Mouse (Mus musculus): ENCODE data around the gene Lancl2. TPM values are rescaled to one million over a fixed set of nuclear protein-coding genes. Genes with fewer than 3 reads are reported as not detected.

The Lancl2 gene
- polyA plus RNA-seq, 1 experiment = 46.7 TPM

DNA sequence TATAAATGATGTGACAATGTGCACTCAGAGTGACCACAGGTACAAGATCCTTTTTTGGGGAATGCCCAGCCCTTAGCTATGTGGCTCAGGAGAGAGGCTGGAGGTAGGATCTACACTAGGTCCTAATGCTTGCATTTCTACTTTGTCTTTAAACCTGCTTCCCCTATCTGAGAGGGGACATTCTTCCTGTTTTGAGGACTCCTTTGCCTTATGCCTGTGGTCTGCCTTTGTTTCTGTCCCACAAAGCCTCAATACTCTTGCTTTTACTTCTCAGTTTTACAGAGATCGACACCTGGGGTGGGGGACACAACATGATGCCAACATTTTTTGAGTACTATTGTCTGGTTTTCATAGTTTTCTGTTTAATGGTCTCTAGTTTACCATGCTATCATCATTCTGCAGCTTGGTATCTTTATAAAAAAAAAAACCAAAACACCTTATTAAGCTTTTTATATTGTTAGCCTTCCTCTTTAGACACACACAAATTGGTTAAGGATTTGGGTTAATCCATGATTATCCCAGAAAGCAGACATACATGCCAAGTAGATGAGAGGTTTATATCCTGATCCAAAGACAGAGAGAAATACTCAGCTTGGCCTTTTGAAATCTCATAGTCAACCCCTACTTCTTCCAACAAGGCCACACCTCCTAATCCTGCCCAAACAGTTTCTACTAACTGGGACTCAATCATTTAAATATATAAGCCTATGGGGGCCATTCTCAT lies 68.3 kb downstream of the Lancl2 start:
- no peaks in the 10 kb centered on the region for H3K4me1 ChIP-seq (ENCODE audit: control insufficient read depth, insufficient read depth, low read length)
- no peak overlapping the region for H3K4me3 ChIP-seq (replicated peaks; ENCODE audit: insufficient read depth, low read depth, low read length)
- no peak for DNase-seq
- no peak for TF ChIP-seq CTCF (IDR thresholded peaks at IDR 0.05; ENCODE audit: borderline replicate concordance, insufficient read depth, low read depth, low read length)
- no peak for TF ChIP-seq POLR2A (IDR thresholded peaks at IDR 0.05; ENCODE audit: borderline replicate concordance, insufficient read depth, low read length)
- no peak overlapping the region for H3K27ac ChIP-seq (ENCODE audit: insufficient read depth, low read length)
- H3K27me3 ChIP-seq (ENCODE audit: control insufficient read depth, insufficient read depth, low read length) = no peaks in the 10 kb centered on the region
- WGBS = 91% methylated on average over 1 of the region's 1 CpGs

DNA sequence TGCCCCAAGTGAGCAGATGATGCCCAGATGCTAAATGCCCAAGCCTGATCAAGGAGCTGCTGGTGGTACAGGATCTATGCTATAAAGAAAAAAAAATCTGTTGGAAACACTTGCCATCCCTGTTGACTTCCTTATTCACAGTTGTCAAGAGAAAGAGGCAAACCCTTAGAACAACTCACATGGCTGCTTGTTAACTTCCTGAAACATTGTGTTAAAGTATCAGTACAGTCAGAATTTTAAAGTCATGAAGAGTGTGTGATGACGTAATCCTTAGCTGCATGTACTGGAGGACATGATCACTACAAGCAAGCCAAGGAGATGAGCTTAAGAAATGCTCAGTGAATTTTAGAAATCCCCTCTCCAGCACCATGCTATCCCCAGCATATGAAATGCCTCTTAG lies 71.5 kb downstream of the Lancl2 start:
- Histone ChIP-seq H3K4me3 (replicated peaks; ENCODE audit: insufficient read depth, low read depth, low read length) (no peak overlapping the region), H3K27ac (ENCODE audit: insufficient read depth, low read length) (no peak overlapping the region), H3K27me3 (ENCODE audit: control insufficient read depth, insufficient read depth, low read length) (no peaks in the 10 kb centered on the region), H3K4me1 (ENCODE audit: control insufficient read depth, insufficient read depth, low read length) (no peaks in the 10 kb centered on the region)
- TF ChIP-seq CTCF (IDR thresholded peaks at IDR 0.05; ENCODE audit: borderline replicate concordance, insufficient read depth, low read depth, low read length) (no peak), POLR2A (IDR thresholded peaks at IDR 0.05; ENCODE audit: borderline replicate concordance, insufficient read depth, low read length) (no peak)
- no peak for DNase-seq
- WGBS = 91% methylated on average over 1 of the region's 1 CpGs

DNA sequence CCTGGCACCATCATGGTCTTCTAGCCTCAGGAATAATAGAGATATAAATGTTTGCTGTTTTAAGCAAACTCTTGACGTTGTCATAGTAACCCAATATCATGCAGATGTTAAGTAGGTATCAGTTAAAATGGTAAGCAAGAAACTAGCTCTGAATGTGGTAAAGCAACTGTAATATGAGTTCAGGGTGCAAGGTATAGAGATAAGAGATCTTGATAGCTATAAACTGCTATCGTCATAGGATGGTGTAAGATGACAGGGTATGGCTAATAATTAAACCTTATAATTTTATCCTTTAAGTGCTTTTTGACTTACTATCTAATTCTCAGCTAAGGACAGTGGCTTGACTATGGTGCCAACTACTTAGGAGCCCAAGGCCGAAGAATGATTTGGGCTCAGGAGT lies 78.0 kb downstream of the Lancl2 start:
- no peak for TF ChIP-seq CTCF (IDR thresholded peaks at IDR 0.05; ENCODE audit: borderline replicate concordance, insufficient read depth, low read depth, low read length)
- TF ChIP-seq POLR2A (IDR thresholded peaks at IDR 0.05; ENCODE audit: borderline replicate concordance, insufficient read depth, low read length) = no peak
- WGBS = 90% methylated on average over 3 of the region's 3 CpGs
- Histone ChIP-seq H3K27ac (ENCODE audit: insufficient read depth, low read length) (no peak overlapping the region), H3K4me1 (ENCODE audit: control insufficient read depth, insufficient read depth, low read length) (no peaks in the 10 kb centered on the region), H3K27me3 (ENCODE audit: control insufficient read depth, insufficient read depth, low read length) (no peaks in the 10 kb centered on the region), H3K4me3 (replicated peaks; ENCODE audit: insufficient read depth, low read depth, low read length) (no peak overlapping the region)
- DNase-seq = no peak

DNA sequence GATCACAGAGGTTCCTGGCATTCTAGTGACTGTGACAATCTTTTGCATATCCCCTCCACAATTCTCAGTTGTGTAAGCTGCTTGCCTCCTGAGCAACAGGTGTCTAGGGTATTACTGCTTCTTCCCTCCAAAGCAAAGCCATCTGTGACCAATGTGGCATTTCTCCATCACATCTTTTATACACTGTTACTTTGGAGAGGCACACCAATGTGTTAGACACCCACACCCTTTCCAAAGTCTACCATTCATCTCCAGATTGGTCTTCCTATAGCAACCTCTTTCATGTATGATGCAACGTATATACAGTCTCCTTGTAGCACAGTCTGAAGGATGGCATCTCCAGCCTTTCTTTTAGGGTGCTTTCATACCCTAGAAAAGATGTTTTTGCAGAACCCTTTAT lies 80.3 kb downstream of the Lancl2 start:
- no peak for TF ChIP-seq POLR2A (IDR thresholded peaks at IDR 0.05; ENCODE audit: borderline replicate concordance, insufficient read depth, low read length)
- TF ChIP-seq CTCF (IDR thresholded peaks at IDR 0.05; ENCODE audit: borderline replicate concordance, insufficient read depth, low read depth, low read length) = no peak
- no peak overlapping the region for H3K4me3 ChIP-seq (replicated peaks; ENCODE audit: insufficient read depth, low read depth, low read length)
- H3K27ac ChIP-seq (ENCODE audit: insufficient read depth, low read length) = no peak overlapping the region
- no peaks in the 10 kb centered on the region for H3K4me1 ChIP-seq (ENCODE audit: control insufficient read depth, insufficient read depth, low read length)
- no peaks in the 10 kb centered on the region for H3K27me3 ChIP-seq (ENCODE audit: control insufficient read depth, insufficient read depth, low read length)
- DNase-seq = no peak
- 92% methylated on average over 1 of the region's 1 CpGs for WGBS

DNA sequence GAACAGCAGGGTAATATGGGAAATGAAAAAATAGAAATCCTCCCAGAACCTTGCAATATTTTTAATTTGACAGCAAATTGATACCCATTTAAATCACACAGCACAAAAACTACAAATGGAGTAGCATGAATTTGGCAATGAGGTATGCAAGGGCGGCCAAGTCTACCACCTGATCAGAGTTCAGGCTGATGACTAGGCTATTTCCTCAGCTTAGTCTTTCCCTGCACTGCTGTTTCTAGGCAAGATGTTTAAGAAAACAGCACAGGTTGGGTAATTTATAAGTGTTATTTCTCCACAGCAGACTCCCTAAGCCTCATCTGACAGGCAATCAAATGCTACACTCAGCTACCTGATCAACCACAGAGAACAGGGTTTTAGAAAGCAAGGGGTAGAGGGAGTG lies 81.9 kb downstream of the Lancl2 start:
- TF ChIP-seq POLR2A (IDR thresholded peaks at IDR 0.05; ENCODE audit: borderline replicate concordance, insufficient read depth, low read length) (no peak), CTCF (IDR thresholded peaks at IDR 0.05; ENCODE audit: borderline replicate concordance, insufficient read depth, low read depth, low read length) (no peak)
- Histone ChIP-seq H3K4me3 (replicated peaks; ENCODE audit: insufficient read depth, low read depth, low read length) (no peak overlapping the region), H3K27ac (ENCODE audit: insufficient read depth, low read length) (no peak overlapping the region), H3K27me3 (ENCODE audit: control insufficient read depth, insufficient read depth, low read length) (no peaks in the 10 kb centered on the region), H3K4me1 (ENCODE audit: control insufficient read depth, insufficient read depth, low read length) (no peaks in the 10 kb centered on the region)
- WGBS = 98% methylated on average over 1 of the region's 1 CpGs
- no peak for DNase-seq

DNA sequence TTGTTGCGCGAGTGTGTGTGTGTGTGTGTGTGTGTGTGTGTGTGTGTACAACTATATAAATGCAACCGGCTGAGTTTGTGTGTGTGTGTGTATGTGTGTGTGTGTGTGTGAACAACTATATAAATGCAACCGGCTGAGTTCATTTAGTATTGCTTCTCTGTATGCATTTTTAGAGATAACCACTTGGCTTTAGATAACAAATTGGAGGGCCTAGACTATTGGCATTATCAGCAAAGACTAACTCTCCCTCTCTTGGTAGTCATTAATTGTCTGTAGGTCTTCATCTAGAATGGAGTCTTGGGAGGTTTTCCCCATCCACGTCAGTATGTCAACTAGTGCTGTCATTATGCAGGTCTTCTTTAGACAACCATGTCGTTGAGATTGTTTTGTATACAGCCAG lies 85.0 kb downstream of the Lancl2 start:
- no peak for DNase-seq
- no peak for TF ChIP-seq CTCF (IDR thresholded peaks at IDR 0.05; ENCODE audit: borderline replicate concordance, insufficient read depth, low read depth, low read length)
- TF ChIP-seq POLR2A (IDR thresholded peaks at IDR 0.05; ENCODE audit: borderline replicate concordance, insufficient read depth, low read length) = no peak
- no peak overlapping the region for H3K4me3 ChIP-seq (replicated peaks; ENCODE audit: insufficient read depth, low read depth, low read length)
- no peaks in the 10 kb centered on the region for H3K4me1 ChIP-seq (ENCODE audit: control insufficient read depth, insufficient read depth, low read length)
- 96% methylated on average over 6 of the region's 6 CpGs for WGBS
- no peaks in the 10 kb centered on the region for H3K27me3 ChIP-seq (ENCODE audit: control insufficient read depth, insufficient read depth, low read length)
- H3K27ac ChIP-seq (ENCODE audit: insufficient read depth, low read length) = no peak overlapping the region

Other genes starting within 250 kb of the Lancl2 start
- 20.7 and 21.8 TPM in 2 replicates for gene Ppm1k, start 167.1 kb upstream of the Lancl2 start, polyA plus RNA-seq (2012; rRNA removed)
- gene Herc6, start 121.5 kb upstream of the Lancl2 start, polyA plus RNA-seq (2012; rRNA removed) = 1.5 and 1.6 TPM in 2 replicates
- gene Pyurf, start 10.5 kb upstream of the Lancl2 start, polyA plus RNA-seq (2012; rRNA removed) = 23.1 and 23.7 TPM in 2 replicates
- 32.0 and 33.2 TPM in 2 replicates for gene Vopp1, start 122.6 kb downstream of the Lancl2 start, polyA plus RNA-seq (2012; rRNA removed)
- not detected in 2 replicates for gene Vmn1r21, start 147.8 kb downstream of the Lancl2 start, polyA plus RNA-seq (2012; rRNA removed)
- gene Vmn1r22, start 205.5 kb downstream of the Lancl2 start, polyA plus RNA-seq (2012; rRNA removed) = not detected in 2 replicates
- gene Vmn1r23, start 224.3 kb downstream of the Lancl2 start, polyA plus RNA-seq (2012; rRNA removed) = not detected in 2 replicates

All from cerebellum, adult 2 months (tissue).